Mouse (Mus musculus) MEL (cell line): ENCODE measurements around the gene C1qtnf1. TPM values are rescaled to one million over a fixed set of nuclear protein-coding genes. Genes with fewer than 3 reads are reported as not detected.
A peak's percentile ranks its signal among the peaks of the same experiment; 100 is the strongest.

ENCODE experiments used
- DNase-seq: peaks from one replicate; pipeline ENCODE4 v3.0.0; 2011; ENCODE audit warnings: low read depth, low spot score
- H3K27ac ChIP-seq: 2 replicates; pipeline ENCODE4 v1.5.1; 2012; ENCODE audit warnings: low read depth, mild to moderate bottlenecking, control low read depth, low read length, moderate library complexity; ENCODE audit not compliant: control insufficient read depth
- H3K27me3 ChIP-seq, 2 experiments: fragments of 150-350 bp in 1 of 2; sonication (generic) in 1 of 2; 2 replicates each; pipeline ENCODE4 v1.6.1; 2012; ENCODE audit warnings: low read length in 2 of 2, mild to moderate bottlenecking in 2 of 2, improper control_type of control experiment in 1 of 2, moderate library complexity in 1 of 2; ENCODE audit not compliant: insufficient read depth in 2 of 2, control insufficient read depth in 1 of 2
- H3K36me3 ChIP-seq, 2 experiments: 2 replicates each; pipeline ENCODE4 v1.6.1; 2012 to 2014; ENCODE audit warnings: low read length in 2 of 2, improper control_type of control experiment in 1 of 2, inconsistent platforms in 1 of 2, mild to moderate bottlenecking in 1 of 2; ENCODE audit not compliant: insufficient read depth in 2 of 2, control insufficient read depth in 1 of 2
- H3K4me1 ChIP-seq, 2 experiments: fragments of 150-350 bp in 1 of 2; sonication (generic) in 1 of 2; 2 replicates each; pipeline ENCODE4 v1.6.1; 2012; ENCODE audit warnings: low read length in 2 of 2, improper control_type of control experiment in 1 of 2, mild to moderate bottlenecking in 1 of 2; ENCODE audit not compliant: insufficient read depth in 2 of 2, control insufficient read depth in 1 of 2
- H3K4me3 ChIP-seq, 2 experiments: fragments of 150-350 bp in 1 of 2; sonication (generic) in 1 of 2; 2 replicates each; pipeline ENCODE4 v1.5.1; 2012; ENCODE audit warnings: low read depth in 2 of 2, low read length in 2 of 2, mild to moderate bottlenecking in 2 of 2, moderate library complexity in 2 of 2, control low read depth in 1 of 2, improper control_type of control experiment in 1 of 2; ENCODE audit not compliant: control insufficient read depth in 1 of 2, insufficient read depth in 1 of 2
- H3K79me2 ChIP-seq: 2 replicates; pipeline ENCODE4 v1.6.1; 2012; ENCODE audit warnings: mild to moderate bottlenecking, low read length, moderate library complexity; ENCODE audit not compliant: control insufficient read depth, poor library complexity, insufficient read depth
- H3K9ac ChIP-seq: 2 replicates; pipeline ENCODE4 v1.6.1; 2012; ENCODE audit warnings: low read depth, mild to moderate bottlenecking, control low read depth, low read length, moderate library complexity; ENCODE audit not compliant: control insufficient read depth, poor library complexity, severe bottlenecking
- H3K9me3 ChIP-seq: fragments of 150-350 bp; sonication (generic); replicated peaks from 2 replicates; pipeline ENCODE4 v1.6.1; 2012; ENCODE audit warnings: mild to moderate bottlenecking, low read length, improper control_type of control experiment, moderate library complexity; ENCODE audit not compliant: insufficient read depth
- BHLHE40 ChIP-seq: IDR thresholded peaks from 2 replicates; pipeline ENCODE4 v1.6.1; 2012; ENCODE audit warnings: low read depth, mild to moderate bottlenecking, inconsistent platforms, low read length, improper control_type of control experiment, borderline replicate concordance
- CTCF ChIP-seq, 3 experiments: IDR thresholded peaks in 2 of 3; conservative IDR thresholded peaks in 1 of 3; 2 replicates each; pipeline ENCODE4 v1.5.1; 2011 to 2012; ENCODE audit warnings: low read length in 3 of 3, low read depth in 2 of 3, mild to moderate bottlenecking in 2 of 3, improper control_type of control experiment in 1 of 3, inconsistent platforms in 1 of 3, mixed read lengths in 1 of 3, moderate library complexity in 1 of 3; ENCODE audit not compliant: control insufficient read depth in 1 of 3, insufficient read depth in 1 of 3, poor library complexity in 1 of 3, severe bottlenecking in 1 of 3
- E2F4 ChIP-seq: IDR thresholded peaks from 2 replicates; pipeline ENCODE4 v1.6.1; 2011; ENCODE audit warnings: low read depth, low read length, improper control_type of control experiment, borderline replicate concordance
- EP300 ChIP-seq, 2 experiments: IDR thresholded peaks; 2 replicates each; pipeline ENCODE4 v1.6.1; 2011; ENCODE audit warnings: improper control_type of control experiment in 2 of 2, low read length in 2 of 2, low read depth in 1 of 2, mild to moderate bottlenecking in 1 of 2
- GABPA ChIP-seq: IDR thresholded peaks from 2 replicates; pipeline ENCODE4 v1.6.1; 2012; ENCODE audit warnings: low read depth, mild to moderate bottlenecking, inconsistent platforms, low read length, improper control_type of control experiment, moderate library complexity
- KAT2A ChIP-seq: conservative IDR thresholded peaks from 2 replicates; pipeline ENCODE4 v1.6.1; 2012; ENCODE audit warnings: low read depth, low read length, improper control_type of control experiment, inconsistent platforms
- POLR2A ChIP-seq, 2 experiments: IDR thresholded peaks; 2 replicates each; pipeline ENCODE4 v1.6.1; 2011 to 2012; ENCODE audit warnings: low read length in 2 of 2, mild to moderate bottlenecking in 2 of 2, control low read depth in 1 of 2, improper control_type of control experiment in 1 of 2, low read depth in 1 of 2, moderate library complexity in 1 of 2; ENCODE audit not compliant: control insufficient read depth in 1 of 2, insufficient read depth in 1 of 2, poor library complexity in 1 of 2
- RAD21 ChIP-seq: IDR thresholded peaks from 2 replicates; pipeline ENCODE4 v1.6.1; 2011; ENCODE audit warnings: mild to moderate bottlenecking, low read depth, low read length, improper control_type of control experiment
- SMC3 ChIP-seq: IDR thresholded peaks from 2 replicates; pipeline ENCODE4 v1.6.1; 2011; ENCODE audit warnings: low read depth, low read length, improper control_type of control experiment
- USF2 ChIP-seq, 2 experiments: IDR thresholded peaks; 2 replicates each; pipeline ENCODE4 v1.6.1; 2011 to 2012; ENCODE audit warnings: improper control_type of control experiment in 2 of 2, low read length in 2 of 2, borderline replicate concordance in 1 of 2, inconsistent platforms in 1 of 2, low read depth in 1 of 2, mild to moderate bottlenecking in 1 of 2; ENCODE audit not compliant: insufficient read depth in 1 of 2
- ZC3H11A ChIP-seq: IDR thresholded peaks from 2 replicates; pipeline ENCODE4 v1.6.1; 2012; ENCODE audit warnings: low read depth, mild to moderate bottlenecking, inconsistent platforms, low read length, improper control_type of control experiment
- ZKSCAN1 ChIP-seq: IDR thresholded peaks from 2 replicates; pipeline ENCODE4 v1.6.1; 2012; ENCODE audit warnings: low read depth, mild to moderate bottlenecking, inconsistent platforms, low read length, improper control_type of control experiment, moderate library complexity
- polyA plus RNA-seq, 2 experiments: library from polyadenylated mRNA; stranded (reverse) in 1 of 2; unstranded in 1 of 2; fragments of >175 nt in 1 of 2; fragments of >200 nt in 1 of 2; gene quantifications; 2 replicates each; pipeline versions ENCODE4 v1.2.1 to v1.2.4; 2012; ENCODE audit warnings: low replicate concordance in 2 of 2, low read depth in 1 of 2; ENCODE audit not compliant: insufficient read length in 2 of 2, insufficient read depth in 1 of 2, missing spikeins in 1 of 2
- total RNA-seq: library from RNA; depleted of rRNA; stranded (reverse); fragments of 300-350 nt; gene quantifications from 2 replicates; pipeline ENCODE4 v1.2.3, GENCODE M21; 2012

Gene C1qtnf1
- total and polyA plus RNA-seq, 3 experiments: 0.27 to 0.72 TPM; not detected in 1

DNA sequence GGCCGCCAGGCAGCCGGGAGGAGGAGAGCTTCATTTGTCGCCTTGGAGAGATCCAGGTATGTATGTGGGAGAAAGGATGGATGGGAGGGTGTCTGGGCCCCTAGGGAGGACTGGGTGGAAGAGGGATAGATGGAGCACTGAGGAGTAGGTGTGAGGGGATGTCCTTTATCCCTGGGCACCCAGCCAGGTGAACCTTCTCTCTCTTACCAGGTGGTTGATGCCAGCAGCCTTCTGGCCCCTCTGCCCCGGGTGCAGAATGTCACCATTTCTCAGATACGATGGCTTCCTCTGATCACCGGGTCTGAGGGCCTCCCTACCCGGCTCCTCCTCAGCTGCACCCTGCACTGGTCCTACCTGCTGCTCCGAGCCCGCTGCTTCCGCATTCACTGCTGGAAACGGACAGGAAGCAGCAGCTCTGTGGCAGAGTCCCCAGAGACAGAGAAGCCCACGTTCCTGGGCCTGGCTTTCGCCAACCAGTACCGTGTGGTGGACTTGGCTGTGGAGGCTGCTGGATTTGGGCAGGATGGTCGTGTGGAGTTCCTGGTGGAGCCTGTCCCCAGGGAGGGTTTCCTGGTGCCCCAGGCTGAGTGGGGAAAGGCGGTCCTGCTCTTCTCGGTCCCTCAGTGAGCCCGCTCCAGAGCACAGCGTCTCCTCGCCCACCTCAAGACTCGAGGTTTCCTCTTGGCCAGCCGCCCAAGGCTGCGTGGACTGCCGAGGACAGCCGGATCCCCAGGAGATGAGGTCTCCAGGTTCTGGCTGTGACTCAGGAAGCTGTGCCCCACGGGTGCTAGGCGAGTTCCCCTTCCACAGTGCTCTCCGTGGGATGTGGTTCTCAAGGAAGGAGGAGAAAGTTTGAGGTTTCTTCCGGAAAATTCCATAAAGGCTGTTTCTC lies 59.1 kb downstream of the C1qtnf1 start:
- Histone ChIP-seq H3K27ac (no peak overlapping the region), H3K9me3 (no peaks in the 10 kb centered on the region), H3K27me3 (no peaks in the 10 kb centered on the region), H3K4me3 (no peak overlapping the region), H3K79me2 (no peaks in the 10 kb centered on the region), H3K4me1 (no peaks in the 10 kb centered on the region), H3K36me3 (0 out of 4 replicates have a peak, but pooled peaks cover 0 to 1% of the 10 kb centered on the region in 2 experiments), H3K9ac (no peak overlapping the region)
- no peak for TF ChIP-seq ZC3H11A
- no peak for TF ChIP-seq SMC3
- TF ChIP-seq RAD21: no peak
- TF ChIP-seq GABPA: no peak
- no peak for TF ChIP-seq BHLHE40
- TF ChIP-seq CTCF (IDR thresholded peaks at IDR 0.05 in 2 of 3, conservative IDR thresholded peaks at IDR 0.05 in 1 of 3; ENCODE audit: control insufficient read depth in 1 of 3, insufficient read depth in 1 of 3, low read depth in 2 of 3, low read length in 3 of 3, poor library complexity in 1 of 3, severe bottlenecking in 1 of 3): no peak
- TF ChIP-seq ZKSCAN1: no peak
- TF ChIP-seq EP300 (IDR thresholded peaks at IDR 0.05; ENCODE audit: low read depth in 1 of 2, low read length in 2 of 2): no peak
- no peak for TF ChIP-seq USF2 (IDR thresholded peaks at IDR 0.05; ENCODE audit: borderline replicate concordance in 1 of 2, insufficient read depth in 1 of 2, low read depth in 1 of 2, low read length in 2 of 2)
- no peak for DNase-seq

DNA sequence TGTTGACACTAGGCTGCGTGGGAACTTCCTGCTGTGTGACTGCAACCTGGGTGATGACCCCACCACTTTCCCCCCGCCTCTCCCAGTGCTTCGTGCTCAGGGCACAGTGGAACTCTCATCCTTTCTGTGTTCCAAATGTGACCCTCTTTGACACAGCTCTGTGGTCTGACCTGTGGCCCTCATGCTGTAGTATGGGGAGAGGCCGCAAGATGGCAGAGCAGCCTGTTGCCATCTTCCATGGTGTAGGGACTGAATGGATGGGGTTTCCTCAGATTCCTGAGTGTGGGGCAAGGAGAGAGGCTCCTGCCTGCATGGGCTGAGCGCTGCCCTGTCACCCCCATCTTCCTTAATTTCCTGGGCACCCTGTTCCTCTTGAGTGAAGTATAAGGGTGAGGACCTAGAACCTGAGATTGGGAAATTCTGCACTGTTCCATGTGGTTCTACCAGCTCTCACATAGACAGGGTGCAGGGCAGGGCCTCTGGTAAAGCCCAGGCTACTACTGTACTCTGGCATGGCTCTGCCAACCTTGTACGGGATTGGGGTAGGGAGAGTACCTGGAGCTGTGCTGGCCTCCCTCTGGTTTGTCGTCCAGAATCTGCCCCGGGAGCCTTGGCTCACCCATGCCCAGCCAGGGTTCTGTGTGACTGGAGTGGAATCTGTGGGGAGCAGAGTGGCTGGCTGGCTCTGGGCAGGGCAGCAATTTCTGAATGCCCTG lies 60.3 kb downstream of the C1qtnf1 start:
- no peak for DNase-seq
- Histone ChIP-seq H3K27ac (no peak overlapping the region), H3K79me2 (no peaks in the 10 kb centered on the region), H3K9ac (no peak overlapping the region), H3K4me1 (no peaks in the 10 kb centered on the region), H3K27me3 (no peaks in the 10 kb centered on the region), H3K4me3 (no peak overlapping the region), H3K36me3 (0 out of 4 replicates have a peak, but pooled peaks cover 0 to 1% of the 10 kb centered on the region in 2 experiments), H3K9me3 (no peaks in the 10 kb centered on the region)
- TF ChIP-seq E2F4: no peak
- no peak for TF ChIP-seq KAT2A
- TF ChIP-seq POLR2A (IDR thresholded peaks at IDR 0.05; ENCODE audit: control insufficient read depth in 1 of 2, insufficient read depth in 1 of 2, low read depth in 1 of 2, low read length in 2 of 2, poor library complexity in 1 of 2): 0 out of 4 replicates have a peak, but pooled peaks of 1 of the 2 experiments have one; percentile 25
- no peak for TF ChIP-seq GABPA
